Mouse (Mus musculus) right cerebral cortex, postnatal 4 days (tissue): ENCODE measurements at regions not wholly inside any gene's neighbourhood (a gene's known extent, or its start where the extent isn't known, plus 50 kb on each side); places are given as distances from the start of the nearest gene placed in this dataset.

ENCODE experiments used
- DNase-seq: peaks from one replicate; pipeline ENCODE4 v3.0.0-alpha.2; 2022

GRCm38 (mm10) chr1:45575131-45575530 lies 72.0 kb upstream of the Col5a2 start:
- no peak for DNase-seq

GRCm38 (mm10) chr1:45580466-45580865 lies 77.4 kb upstream of the Col5a2 start:
- no peak for DNase-seq

GRCm38 (mm10) chr1:45587351-45588025 lies 84.4 kb upstream of the Col5a2 start:
- no peak for DNase-seq

GRCm38 (mm10) chr1:45597316-45597715 lies 94.2 kb upstream of the Col5a2 start:
- DNase-seq: no peak

- DNase-seq: no peak
Measured at GRCm38 (mm10) chr1:45599421-45599820, 96.3 kb upstream of the Col5a2 start.

- DNase-seq: no peak
Measured at GRCm38 (mm10) chr1:45600011-45600410, 96.9 kb upstream of the Col5a2 start.

GRCm38 (mm10) chr1:45605571-45605970 lies 102.5 kb upstream of the Col5a2 start:
- DNase-seq: no peak

- no peak for DNase-seq
Measured at GRCm38 (mm10) chr1:45608316-45608715, 105.2 kb upstream of the Col5a2 start.

GRCm38 (mm10) chr1:45619008-45619407 lies 115.9 kb upstream of the Col5a2 start:
- no peak for DNase-seq

GRCm38 (mm10) chr1:45625921-45626320 lies 122.8 kb upstream of the Col5a2 start:
- DNase-seq: no peak

GRCm38 (mm10) chr1:45626733-45627132 lies 123.7 kb upstream of the Col5a2 start:
- DNase-seq: no peak

GRCm38 (mm10) chr1:45627840-45628239 lies 124.8 kb upstream of the Col5a2 start:
- peak; percentile 5 for DNase-seq

GRCm38 (mm10) chr1:45647301-45647700 lies 144.2 kb upstream of the Col5a2 start:
- DNase-seq: no peak

- DNase-seq: no peak
Measured at GRCm38 (mm10) chr1:45653248-45653647, 141.7 kb upstream of the Wdr75 start.

GRCm38 (mm10) chr1:45663882-45664520 lies 131.0 kb upstream of the Wdr75 start:
- no peak for DNase-seq

GRCm38 (mm10) chr1:45672443-45673156 lies 122.4 kb upstream of the Wdr75 start:
- peak; percentile 42 for DNase-seq

- no peak for DNase-seq
Measured at GRCm38 (mm10) chr1:45675771-45676439, 119.1 kb upstream of the Wdr75 start.

GRCm38 (mm10) chr1:45679964-45680709 lies 114.8 kb upstream of the Wdr75 start:
- DNase-seq: no peak

GRCm38 (mm10) chr1:45700893-45701292 lies 94.1 kb upstream of the Wdr75 start:
- DNase-seq: no peak

GRCm38 (mm10) chr1:45701516-45701915 lies 93.5 kb upstream of the Wdr75 start:
- DNase-seq: no peak

GRCm38 (mm10) chr1:45723369-45723768 lies 71.6 kb upstream of the Wdr75 start:
- no peak for DNase-seq

- no peak for DNase-seq
Measured at GRCm38 (mm10) chr1:45732958-45733357, 62.0 kb upstream of the Wdr75 start.

- DNase-seq: no peak
Measured at GRCm38 (mm10) chr1:45745136-45745535, 49.8 kb upstream of the Wdr75 start.
